Mouse (Mus musculus) frontal cortex, postnatal 25 days (tissue): ENCODE results near the gene Amd2.

Experiments
- DNase-seq, 2 experiments: peaks; one replicate each; pipeline ENCODE4 v3.0.0; 2022; ENCODE audit warnings: low spot score in 2 of 2

The Amd2 gene

DNA sequence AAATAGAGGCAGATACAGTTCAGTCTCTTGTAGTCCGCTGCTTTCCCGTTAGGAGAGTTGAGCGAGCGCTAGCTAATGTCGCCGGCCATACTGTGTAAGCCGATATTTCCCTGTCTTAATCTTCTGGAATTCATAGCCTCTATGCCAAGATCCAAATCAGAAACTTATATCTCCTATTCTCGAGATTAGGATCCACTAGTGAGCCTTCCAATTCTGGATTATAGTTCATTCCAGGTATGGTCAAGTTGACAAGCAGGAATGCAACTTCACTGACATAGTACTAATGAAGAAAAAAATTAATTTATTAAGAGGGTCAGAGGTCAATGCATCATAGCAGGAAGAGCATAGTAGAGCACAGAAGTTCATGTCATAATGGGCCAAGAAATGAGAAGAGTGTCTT is at the start of gene Amd2:
TSS of gene Amd2 (minus strand) at position 101 of the 400 bp plus-strand sequence.
- no peak for DNase-seq

DNA sequence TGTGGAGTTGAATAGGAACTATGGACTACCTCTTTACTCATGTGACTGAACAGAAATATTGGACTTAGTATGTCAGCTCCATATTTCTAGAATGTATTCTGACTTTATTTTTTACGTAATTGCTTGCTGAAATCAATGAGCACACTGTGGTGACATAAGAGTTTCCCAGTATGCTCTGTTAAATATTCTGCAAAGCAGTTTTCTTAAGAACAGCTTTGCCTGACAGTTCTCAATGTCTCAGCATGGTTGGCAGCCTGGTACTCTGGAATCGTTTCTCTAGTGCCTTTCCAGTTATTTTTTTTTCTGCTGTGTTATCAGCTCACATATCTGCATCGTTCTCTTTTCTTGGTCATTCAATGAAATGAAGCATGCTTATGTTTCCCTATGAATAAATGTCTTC is 49.6 kb upstream of the Amd2 start:
- no peak for DNase-seq

DNA sequence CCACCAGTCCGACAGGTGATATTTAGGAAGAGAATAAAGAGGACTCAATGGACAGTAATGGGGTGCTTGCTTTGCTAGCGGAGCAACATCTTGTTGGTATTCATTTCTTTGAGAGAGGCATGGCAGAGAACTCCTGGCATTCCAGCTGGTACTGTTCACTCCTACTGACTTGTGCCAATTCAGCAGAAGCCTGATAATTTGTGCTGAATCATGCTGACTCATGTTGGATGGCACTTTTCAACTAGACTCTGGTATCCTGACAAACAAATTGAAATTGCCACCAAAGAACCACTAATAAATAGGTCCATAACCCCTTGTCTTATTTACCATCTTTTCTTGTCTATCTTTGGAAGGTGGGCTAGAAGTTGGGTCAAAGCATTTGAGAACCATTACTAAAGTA is 25.9 kb upstream of the Amd2 start:
- DNase-seq = no peak

DNA sequence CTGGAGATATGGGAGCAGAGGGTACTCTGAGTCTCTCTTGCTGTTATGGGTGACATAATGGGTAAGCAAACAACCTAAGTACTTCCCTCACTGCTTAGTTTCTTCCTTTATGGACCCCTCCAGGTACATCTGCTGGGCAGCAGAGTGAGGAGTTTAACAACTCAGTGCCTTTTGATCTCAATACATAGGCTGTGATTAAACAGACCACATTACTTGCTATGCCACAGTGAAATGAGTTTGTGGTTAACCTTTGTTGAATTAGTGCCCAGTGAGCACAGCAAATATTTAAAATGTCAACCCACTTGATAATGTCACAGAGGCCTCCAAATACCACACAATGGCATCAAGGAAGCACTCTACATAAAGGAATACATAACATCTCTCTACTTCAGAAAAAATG is 2.6 kb upstream of the Amd2 start:
- no peak for DNase-seq
